Mouse (Mus musculus) induced T-regulatory cell, adult 2 months (primary cell): ENCODE data around the gene 4930442H23Rik.

Experiments used
- DNase-seq: peaks from one replicate; pipeline ENCODE4 v3.0.0-alpha.2; 2012; ENCODE audit warnings: low read depth

The 4930442H23Rik gene

DNA sequence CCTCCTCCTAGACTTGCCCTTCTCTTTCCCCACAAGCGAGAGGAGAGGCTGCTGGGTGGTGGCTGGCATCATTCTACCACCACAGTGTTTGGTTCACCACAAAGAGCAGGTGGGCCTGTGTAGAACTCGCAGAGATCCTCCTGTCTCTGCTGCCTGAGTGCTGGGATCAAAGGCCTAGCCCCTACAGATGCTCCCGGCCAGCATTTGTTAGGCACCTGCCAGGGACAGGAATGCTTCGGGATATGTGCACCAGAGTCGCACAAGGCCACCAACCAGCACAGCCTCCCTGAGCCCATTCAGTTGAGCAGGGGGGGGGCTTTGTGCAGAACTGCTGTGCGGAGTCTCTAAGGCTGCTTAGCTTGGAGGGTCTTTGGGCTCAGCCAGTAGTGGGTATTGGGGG lies 38.3 kb downstream of the 4930442H23Rik start:
- no peak for DNase-seq

DNA sequence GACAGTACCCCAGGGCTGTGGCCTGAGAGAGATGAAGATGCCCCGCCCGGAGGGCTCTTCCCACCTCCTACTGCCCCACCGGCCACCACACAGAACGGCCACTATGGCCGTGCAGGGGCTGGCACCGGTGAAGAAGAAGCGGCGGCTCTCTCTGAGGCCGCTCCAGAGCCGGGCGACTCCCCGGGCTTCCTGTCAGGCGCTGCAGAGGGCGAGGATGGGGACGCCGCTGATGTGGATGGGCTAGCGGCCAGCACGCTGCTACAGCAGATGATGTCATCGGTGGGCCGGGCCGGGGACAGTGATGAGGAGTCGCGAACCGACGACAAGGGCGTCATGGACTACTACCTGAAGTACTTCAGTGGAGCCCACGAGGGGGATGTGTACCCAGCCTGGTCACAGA lies 39.0 kb downstream of the 4930442H23Rik start:
- no peak for DNase-seq

- DNase-seq = no peak
Observed at GRCm38 (mm10) chr10:81143845-81144437, 39.7 kb downstream of the 4930442H23Rik start.

DNA sequence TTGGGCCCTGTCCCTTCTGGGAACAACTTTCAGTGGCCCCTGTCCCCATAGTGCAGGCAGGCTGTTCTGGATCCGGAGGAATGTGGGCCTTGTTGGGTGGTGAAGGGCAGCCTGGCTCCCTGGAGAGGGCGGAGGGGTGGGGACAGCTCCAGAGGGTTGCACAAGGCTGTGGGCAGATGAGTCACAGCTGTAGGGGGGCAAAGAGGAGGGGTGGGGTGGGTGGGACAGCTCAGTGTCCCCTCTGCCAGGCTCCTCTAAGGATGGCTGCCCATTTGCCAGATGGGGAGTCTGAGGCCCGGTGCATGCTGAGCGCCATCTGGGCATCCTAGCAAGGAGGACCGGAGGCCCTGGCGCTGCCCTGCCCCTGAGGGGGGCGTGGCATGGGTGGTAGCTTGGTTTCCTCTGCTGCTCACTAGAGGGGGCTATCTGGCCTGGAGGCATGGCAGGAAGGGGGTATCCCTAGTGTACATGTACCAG lies 40.5 kb downstream of the 4930442H23Rik start:
- DNase-seq = no peak

DNA sequence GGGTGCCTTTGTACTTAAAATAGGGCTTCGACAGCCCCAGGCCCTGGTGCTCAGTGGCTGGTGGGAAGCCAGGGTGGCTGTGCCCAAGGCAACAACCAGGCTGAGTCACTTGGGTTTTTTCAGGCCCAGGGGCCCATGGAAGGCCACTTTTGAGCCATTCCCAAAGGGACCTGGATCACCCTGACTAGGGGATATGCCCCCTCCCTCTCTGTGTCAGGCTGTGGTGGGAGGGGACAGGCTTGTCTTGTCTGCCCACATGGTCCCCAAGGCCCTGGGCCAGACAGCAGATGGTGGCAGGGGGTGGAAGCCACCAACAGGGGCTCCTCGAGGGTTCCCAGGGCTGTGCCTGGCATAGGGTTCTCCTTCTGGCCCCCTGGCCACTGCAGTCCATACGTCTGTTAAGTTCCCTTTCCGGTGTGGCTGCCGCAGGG lies 41.1 kb downstream of the 4930442H23Rik start:
- no peak for DNase-seq

GRCm38 (mm10) chr10:81141455-81142210 lies 42.0 kb downstream of the 4930442H23Rik start:
- DNase-seq = no peak

DNA sequence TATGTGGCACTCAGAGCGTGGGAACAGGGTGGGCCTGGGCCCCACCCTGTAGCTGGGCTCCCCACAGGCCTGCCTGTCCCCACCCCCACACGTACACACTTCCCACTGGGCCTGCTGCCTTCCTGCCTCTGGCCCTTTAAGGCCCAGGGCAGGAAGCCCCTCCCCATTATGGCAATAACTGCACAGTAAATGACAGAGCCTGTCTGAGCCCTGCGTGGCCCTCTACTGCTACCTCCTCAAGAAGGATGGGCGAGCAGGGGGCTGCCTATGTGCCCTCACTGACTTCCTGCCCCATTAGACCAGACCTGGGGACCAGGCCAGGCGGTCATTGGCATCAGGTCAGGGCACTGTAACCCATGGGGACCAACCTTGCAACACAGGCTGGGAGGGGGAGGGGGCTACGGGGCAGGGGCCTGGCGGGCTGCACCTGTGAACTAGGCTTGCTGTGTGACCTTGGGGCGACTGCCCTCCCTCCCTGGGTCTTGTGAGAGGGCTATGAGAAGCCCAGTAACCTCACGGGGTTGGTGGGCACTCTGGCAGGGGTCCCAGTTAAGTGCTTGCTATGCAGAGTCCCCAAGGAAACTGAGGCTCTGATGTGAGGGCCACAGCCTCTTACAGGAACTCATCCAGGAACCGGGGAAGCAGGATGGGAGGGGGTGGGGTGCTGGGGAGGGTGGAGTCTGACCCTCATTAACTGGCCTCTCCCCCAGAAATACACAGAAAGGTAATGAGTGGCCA lies 42.8 kb downstream of the 4930442H23Rik start:
- DNase-seq = peak; percentile 63

- DNase-seq = no peak
Observed at GRCm38 (mm10) chr10:81140005-81140404, 43.6 kb downstream of the 4930442H23Rik start.

GRCm38 (mm10) chr10:81139529-81139846 lies 44.2 kb downstream of the 4930442H23Rik start:
- no peak for DNase-seq

DNA sequence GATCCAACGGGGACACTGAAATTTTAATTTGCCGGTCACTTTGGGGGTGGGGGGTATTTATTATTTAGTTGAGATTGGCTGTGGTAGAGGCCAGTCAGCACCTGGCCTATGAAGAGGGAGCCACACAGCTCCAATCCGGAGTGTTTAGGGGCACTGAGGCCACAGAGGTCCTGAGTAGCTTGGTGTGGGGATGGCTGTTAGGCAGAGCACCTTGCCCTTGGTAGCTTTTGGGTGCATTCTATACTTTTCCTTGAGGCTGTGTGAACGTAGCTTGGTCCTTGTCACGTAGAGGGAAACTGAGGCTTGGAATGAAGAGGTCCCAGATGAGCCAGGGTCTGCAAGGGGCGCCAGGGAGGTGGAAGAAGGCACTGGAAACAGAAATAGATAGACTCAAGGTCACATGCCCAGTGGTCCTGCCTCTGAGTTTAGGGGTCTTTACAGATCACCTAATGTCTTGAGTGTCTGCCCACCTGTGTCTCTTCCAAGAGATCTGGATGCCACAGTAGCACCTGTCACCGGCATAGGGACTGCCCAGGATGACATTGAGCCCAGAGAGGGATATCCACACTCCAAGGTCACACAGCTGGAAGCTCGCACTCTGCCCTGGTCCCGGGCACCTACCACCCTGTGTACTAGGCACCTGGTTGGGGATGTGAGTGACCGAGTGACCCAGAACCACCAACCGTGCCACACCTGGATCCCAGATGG lies 44.7 kb downstream of the 4930442H23Rik start:
- DNase-seq = no peak

GRCm38 (mm10) chr10:81138131-81138782 lies 45.4 kb downstream of the 4930442H23Rik start:
- peak; percentile 85 for DNase-seq

DNA sequence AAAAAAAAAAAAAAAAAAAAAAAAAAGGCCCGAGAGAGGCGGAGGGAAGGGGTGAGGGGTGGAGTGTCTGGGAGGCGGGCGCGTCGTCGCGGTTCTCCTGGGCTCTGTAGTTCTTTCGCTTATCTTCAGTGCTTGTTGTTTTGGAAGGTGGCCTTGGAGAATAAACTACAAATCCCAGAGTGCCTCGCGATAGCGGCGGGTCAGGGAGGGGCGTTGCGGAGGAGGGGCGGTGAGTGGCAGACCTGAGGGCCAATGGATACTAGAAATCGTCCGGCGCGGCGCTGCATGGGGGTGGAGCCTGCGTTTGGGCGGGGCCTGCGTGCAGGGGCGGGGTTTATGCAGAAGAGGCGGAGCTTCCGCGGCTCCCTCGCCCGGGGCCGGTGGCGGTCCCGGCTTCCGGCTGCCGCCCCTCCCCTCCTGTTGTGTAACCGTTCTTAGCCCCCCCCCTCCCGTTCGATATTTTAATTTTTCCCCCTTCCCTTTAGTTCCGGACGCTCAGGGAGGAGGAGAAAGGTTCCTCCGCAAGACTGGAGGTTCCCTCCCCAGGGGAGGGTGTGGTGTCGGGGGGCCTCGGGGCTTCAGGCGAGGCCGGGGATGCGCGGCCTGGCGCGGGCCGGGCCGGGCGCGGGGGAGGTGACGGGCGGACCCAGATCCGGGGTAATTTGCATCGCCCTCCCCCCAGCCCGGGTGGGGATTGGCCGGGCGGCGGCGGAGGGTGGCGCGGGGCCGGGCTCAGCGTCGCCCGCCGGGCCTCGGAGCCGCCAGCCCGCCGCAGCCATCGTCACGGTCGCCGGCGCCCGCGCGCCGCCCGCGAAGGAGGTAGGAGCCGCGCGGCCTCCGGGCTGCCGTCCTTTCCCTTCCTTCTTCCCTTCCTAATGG lies 46.2 kb downstream of the 4930442H23Rik start:
- peak; percentile 99 for DNase-seq

DNA sequence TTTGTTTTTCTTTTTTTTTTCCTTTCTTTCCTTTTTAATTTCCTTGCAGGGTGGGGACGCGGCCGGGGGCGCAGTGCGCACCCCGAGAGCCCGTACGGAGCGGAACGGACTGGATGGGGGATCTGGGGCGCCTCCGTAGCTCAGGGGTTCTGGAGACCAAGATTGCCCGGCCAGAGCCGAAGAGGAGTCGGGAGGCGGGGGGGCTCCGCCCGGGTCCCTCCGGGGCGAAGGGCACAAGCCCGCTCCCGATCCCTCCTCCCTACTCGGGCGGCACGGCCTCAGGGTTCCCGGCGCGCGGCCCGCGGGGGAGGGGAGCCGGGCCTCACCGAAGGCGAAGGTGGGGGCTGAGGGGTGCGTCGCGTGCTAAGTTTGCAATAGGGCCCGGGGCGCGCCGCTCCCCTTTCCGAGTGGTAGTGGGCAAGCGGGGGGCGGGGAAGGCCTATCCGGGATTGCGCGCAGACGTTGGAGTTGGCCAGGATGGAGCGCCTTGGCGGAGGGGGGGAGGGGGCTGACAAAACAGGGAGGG lies 46.9 kb downstream of the 4930442H23Rik start:
- DNase-seq = peak; percentile 87

- peak; percentile 79 for DNase-seq
Observed at GRCm38 (mm10) chr10:81135831-81136705, 47.6 kb downstream of the 4930442H23Rik start.

DNA sequence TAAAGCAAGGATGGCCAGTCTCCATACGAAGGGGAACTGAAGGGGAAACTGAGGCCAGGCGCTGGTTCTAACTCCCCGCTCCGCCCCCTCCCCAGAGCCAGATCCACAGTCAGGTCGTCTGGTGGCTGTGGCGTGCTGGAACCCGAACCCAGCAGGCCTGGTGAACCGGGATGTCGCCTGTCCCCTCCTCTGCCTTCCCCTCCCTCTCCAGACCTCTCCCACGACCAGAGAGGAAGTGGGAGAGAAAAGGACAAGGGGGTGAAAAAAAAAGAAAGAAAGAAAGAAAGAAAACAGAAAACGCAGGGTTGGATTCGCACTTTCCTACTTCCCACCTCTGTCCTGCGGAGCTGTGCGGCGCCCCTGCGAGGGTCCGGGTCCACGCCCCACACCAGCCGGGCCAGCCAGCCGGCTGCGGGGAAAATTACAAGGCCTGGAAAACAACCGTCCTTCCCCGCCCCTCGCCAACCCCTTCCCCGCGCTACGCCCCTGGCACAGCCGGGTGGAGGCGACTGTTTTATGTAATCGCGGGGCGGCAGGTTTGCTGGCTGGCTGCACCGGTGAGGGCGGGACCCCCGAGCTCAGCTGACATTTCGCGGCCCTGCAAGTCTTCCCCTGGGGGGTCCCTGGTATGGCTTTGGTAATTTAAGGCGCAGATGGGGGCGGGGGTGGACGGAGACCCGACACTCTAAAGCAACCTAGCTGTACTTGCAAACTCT lies 48.5 kb downstream of the 4930442H23Rik start, which contains the start of gene Zbtb7a:
TSS of gene Zbtb7a (plus strand) at position 255 of the 716 bp plus-strand sequence.
- peak; percentile 61 for DNase-seq

GRCm38 (mm10) chr10:81134181-81134587 lies 49.5 kb downstream of the 4930442H23Rik start:
- DNase-seq = peak; percentile 76
